Mouse (Mus musculus): ENCODE measurements around the gene Gtf2h5. TPM values are rescaled to one million over a fixed set of nuclear protein-coding genes. Genes with fewer than 3 reads are reported as not detected.

Gene Gtf2h5
- total RNA-seq, 1 experiment from 2014 or later, result 94.0 TPM

- no peak for DNase-seq
Measured at GRCm38 (mm10) chr17:6113653-6114052, 34.1 kb downstream of the Gtf2h5 start.

- DNase-seq, result no peak
Measured at GRCm38 (mm10) chr17:6115085-6115484, 35.5 kb downstream of the Gtf2h5 start.

GRCm38 (mm10) chr17:6117148-6117725 lies 37.7 kb downstream of the Gtf2h5 start:
- no peak for DNase-seq

GRCm38 (mm10) chr17:6117917-6118316 lies 38.3 kb downstream of the Gtf2h5 start:
- DNase-seq, result no peak

DNA sequence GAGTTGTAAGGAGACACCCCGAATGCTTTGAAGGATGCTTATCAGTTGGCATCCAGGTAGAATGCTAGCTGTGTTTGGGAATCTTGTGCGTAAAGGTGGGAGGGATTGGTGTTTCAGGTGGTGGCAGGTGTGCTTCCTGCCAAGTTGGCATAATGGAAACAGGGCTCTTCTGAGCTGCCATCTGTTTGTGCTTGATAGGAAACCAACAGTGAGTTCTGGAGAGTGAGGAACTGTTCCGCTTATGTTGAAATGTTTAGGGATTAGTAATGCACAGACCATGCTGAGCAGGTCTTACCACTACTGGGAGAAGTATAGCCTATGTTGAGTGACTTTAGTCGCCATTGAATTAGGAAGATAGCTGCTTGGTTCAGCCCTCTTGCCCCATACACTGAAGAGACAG lies 39.3 kb downstream of the Gtf2h5 start:
- no peak for DNase-seq

GRCm38 (mm10) chr17:6123776-6124175 lies 44.2 kb downstream of the Gtf2h5 start:
- DNase-seq, result no peak

- DNase-seq, result no peak
Measured at GRCm38 (mm10) chr17:6125441-6125840, 45.9 kb downstream of the Gtf2h5 start.

- no peak for DNase-seq
Measured at GRCm38 (mm10) chr17:6128039-6128438, 48.5 kb downstream of the Gtf2h5 start.

GRCm38 (mm10) chr17:6129361-6129760 lies 49.8 kb downstream of the Gtf2h5 start:
- no peak for DNase-seq

GRCm38 (mm10) chr17:6131083-6131482 lies 51.5 kb downstream of the Gtf2h5 start:
- DNase-seq, result no peak

Small RNA genes lying within 50 kb of the gene (microRNA-seq; reads per million reads assigned to microRNA genes)
- gene Gm22774, result 0 reads per million in 2 experiments

Other genes with a start within 250 kb of the Gtf2h5 start
- 48.2 and 51.3 TPM in 2 replicates for gene Snx9, start 238.5 kb upstream of the Gtf2h5 start, total RNA-seq (2021)
- 11.4 and 11.9 TPM in 2 replicates for gene Synj2, start 138.5 kb upstream of the Gtf2h5 start, total RNA-seq (2021)
- 8.0 and 12.1 TPM in 2 replicates for gene Serac1, start within 50 bp of the Gtf2h5 start, total RNA-seq (2021)
- 68.1 and 90.9 TPM in 2 replicates for gene Tulp4, start 26.7 kb downstream of the Gtf2h5 start, total RNA-seq (2021)
- 17.0 TPM in 2 replicates for gene Tmem181a, start 177.1 kb downstream of the Gtf2h5 start, total RNA-seq (2021)
- 4.5 and 5.5 TPM in 2 replicates for gene Dynlt1a, start 237.7 kb downstream of the Gtf2h5 start, total RNA-seq (2021)

Measured in adrenal gland, postnatal 25 days (tissue).